Mouse (Mus musculus): ENCODE measurements at regions not wholly inside any gene's neighbourhood (a gene's known extent, or its start where the extent isn't known, plus 50 kb on each side); places are given as distances from the start of the nearest gene placed in this dataset.
"Not testable (repeated sequence)": the region's sequence is repeated elsewhere in the genome, so short reads cannot be mapped to it uniquely, and the experiment has no call there.

DNA sequence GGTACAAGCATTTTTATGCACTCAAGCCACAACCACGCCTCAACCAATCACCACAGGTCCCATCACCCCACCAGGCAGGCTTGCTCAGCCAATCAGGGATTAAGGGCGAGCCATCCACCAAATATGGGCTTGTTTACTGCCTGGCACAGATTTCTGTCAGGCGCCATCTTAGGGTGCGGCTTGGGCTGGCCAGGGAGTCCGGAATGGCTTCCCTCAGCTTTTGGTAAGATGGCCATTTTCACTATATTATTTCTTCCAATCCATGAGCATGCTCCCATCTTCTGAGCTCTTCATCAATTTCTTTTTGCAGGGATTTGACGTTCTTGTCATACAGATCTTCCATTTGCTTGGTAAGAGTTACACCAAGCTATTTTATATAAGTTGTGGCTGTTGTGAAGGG, 521.3 kb upstream of the Gm5150 start:
- not testable (repeated sequence) for TF ChIP-seq CTCF (IDR thresholded peaks at IDR 0.05; ENCODE audit: control insufficient read depth, insufficient read depth, insufficient replicate concordance, low read depth, low read length); POLR2A (IDR thresholded peaks at IDR 0.05; ENCODE audit: control insufficient read depth, low read depth, low read length)

All from testis, adult 2 months (tissue).